Mouse (Mus musculus): ENCODE results near the gene Runx1.

GRCm38 (mm10) chr16:92792905-92793304, 33.0 kb downstream of the Runx1 start:
- TF ChIP-seq POLR2A (IDR thresholded peaks at IDR 0.05; ENCODE audit: control insufficient read depth, extremely low read depth, insufficient read depth, low read length, poor library complexity) (no peak), CTCF (IDR thresholded peaks at IDR 0.05; ENCODE audit: borderline replicate concordance, control insufficient read depth, extremely low read depth, insufficient read depth, low read length, poor library complexity) (no peak)
